Mouse (Mus musculus) ES-Bruce4 (cell line): ENCODE data around the gene Acy3. TPM values are rescaled to one million over a fixed set of nuclear protein-coding genes. Genes with fewer than 3 reads are reported as not detected.

ENCODE experiments used
- H3K27ac ChIP-seq: 2 replicates; pipeline ENCODE4 v1.5.1; 2012; ENCODE audit warnings: low read length, inconsistent platforms; ENCODE audit not compliant: insufficient read depth
- H3K27me3 ChIP-seq: 2 replicates; pipeline ENCODE4 v1.6.1; 2012; ENCODE audit warnings: mild to moderate bottlenecking, low read length, inconsistent platforms; ENCODE audit not compliant: control insufficient read depth, poor library complexity, insufficient read depth, severe bottlenecking
- H3K36me3 ChIP-seq: 2 replicates; pipeline ENCODE4 v1.6.1; 2012; ENCODE audit warnings: inconsistent platforms, mild to moderate bottlenecking, low read length, moderate library complexity; ENCODE audit not compliant: control insufficient read depth, poor library complexity, insufficient read depth, severe bottlenecking
- H3K4me1 ChIP-seq: one replicate; pipeline ENCODE4 v1.8.1; 2011; ENCODE audit warnings: low read length; ENCODE audit not compliant: control insufficient read depth, insufficient read depth
- H3K4me3 ChIP-seq: 2 replicates; pipeline ENCODE4 v1.5.1; 2011; ENCODE audit warnings: low read depth, mild to moderate bottlenecking, low read length
- H3K9ac ChIP-seq: 2 replicates; pipeline ENCODE4 v1.6.1; 2012; ENCODE audit warnings: low read depth, mild to moderate bottlenecking, inconsistent platforms; ENCODE audit not compliant: poor library complexity, severe bottlenecking
- H3K9me3 ChIP-seq: replicated peaks from 2 replicates; pipeline ENCODE4 v1.6.1; 2012; ENCODE audit warnings: mild to moderate bottlenecking, low read length, inconsistent platforms; ENCODE audit not compliant: control insufficient read depth, poor library complexity, insufficient read depth, severe bottlenecking
- CTCF ChIP-seq: IDR thresholded peaks from one replicate; pipeline ENCODE4 v1.8.1; 2011; ENCODE audit warnings: low read depth, low read length
- EP300 ChIP-seq: IDR thresholded peaks from 2 replicates; pipeline ENCODE4 v1.6.1; 2011; ENCODE audit warnings: low read depth, low read length; ENCODE audit not compliant: insufficient read depth
- POLR2A ChIP-seq: IDR thresholded peaks from one replicate; pipeline ENCODE4 v1.8.1; 2011; ENCODE audit warnings: low read length; ENCODE audit not compliant: insufficient read depth
- polyA plus RNA-seq: library from polyadenylated mRNA; stranded (reverse); fragments of >200 nt; gene quantifications from 2 replicates; pipeline ENCODE4 v1.2.4, GENCODE M21; 2011; ENCODE audit warnings: low read depth; ENCODE audit not compliant: missing spikeins, insufficient read depth, insufficient read length

Gene Acy3
- polyA plus RNA-seq, 1 experiment, result 7.8 TPM

DNA sequence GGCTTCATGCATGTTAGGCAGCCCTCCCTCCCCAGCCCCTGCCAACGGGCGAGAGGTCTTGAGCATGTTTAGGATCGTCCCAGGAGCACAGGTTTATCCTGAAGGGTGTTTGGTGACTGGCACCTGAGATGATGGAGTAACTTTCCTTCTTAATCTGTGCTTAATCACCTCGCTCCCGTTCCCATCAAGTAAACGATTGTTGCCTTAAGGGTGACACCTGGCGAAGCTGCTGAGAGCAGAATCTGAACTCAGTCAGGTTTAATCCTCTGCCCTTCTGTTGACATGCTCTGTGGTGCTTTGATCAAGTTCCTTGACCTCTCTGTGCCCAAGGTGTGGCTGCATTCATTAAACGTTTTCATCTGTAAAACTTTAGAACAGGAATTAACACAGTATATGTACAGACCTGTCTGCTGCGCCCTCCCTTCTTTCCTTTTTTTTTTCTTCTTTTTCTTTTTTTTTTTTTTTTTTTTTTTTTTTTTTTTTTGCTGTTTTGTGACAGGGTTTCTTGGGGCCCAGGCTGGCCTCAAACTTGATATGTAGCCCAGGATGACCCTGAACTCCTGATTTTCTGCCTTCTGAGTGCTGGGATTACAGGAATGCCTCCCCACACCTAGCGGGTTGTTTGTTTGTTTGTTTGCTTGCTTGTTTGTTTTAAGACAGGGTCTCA is 31.7 kb downstream of the Acy3 start:
- Histone ChIP-seq H3K27ac (no peak overlapping the region), H3K4me3 (no peak overlapping the region), H3K36me3 (no peaks in the 10 kb centered on the region), H3K27me3 (no peaks in the 10 kb centered on the region), H3K9me3 (no peaks in the 10 kb centered on the region), H3K4me1 (no peaks in the 10 kb centered on the region), H3K9ac (no peak overlapping the region)
- TF ChIP-seq POLR2A (no peak), EP300 (no peak), CTCF (no peak)

DNA sequence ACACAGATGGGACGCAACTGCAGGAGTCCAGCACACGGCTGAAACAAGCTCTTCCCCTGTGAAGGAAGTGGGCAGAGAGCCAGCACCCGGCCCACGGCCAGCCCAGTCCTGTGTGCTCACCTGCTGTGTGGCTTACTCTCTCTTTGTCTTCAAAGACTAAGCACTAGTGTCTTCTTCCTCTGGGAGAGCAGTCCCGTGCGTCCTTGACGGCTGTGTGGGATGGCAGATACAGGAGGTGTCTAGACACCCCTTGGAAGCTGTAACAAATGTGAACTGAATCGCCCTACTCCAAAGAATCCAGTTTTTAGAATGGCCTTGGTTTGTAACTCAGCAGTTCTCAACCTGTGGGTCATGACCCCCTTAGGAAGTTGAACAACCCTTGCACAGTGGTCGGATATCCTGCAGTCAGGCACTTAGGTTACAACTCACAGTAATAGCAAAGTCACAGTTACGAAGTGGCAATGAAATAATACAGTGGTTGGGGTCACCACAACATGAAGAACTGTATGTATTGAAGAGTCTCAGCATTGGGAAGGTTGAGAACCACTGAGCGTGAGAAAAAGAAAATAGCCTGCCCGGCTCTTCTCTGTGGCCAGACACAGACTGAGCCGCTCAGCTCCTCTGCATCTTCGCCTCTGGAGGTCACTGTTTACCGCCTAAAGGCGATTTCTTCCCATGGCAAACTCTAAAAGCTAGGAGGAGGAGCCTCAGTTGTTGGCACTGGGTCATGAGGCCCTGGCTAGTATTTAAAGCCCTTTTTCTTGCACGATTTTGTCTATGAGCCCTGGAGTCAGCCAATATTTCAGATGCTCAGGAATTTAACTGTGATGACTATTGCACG is 32.6 kb downstream of the Acy3 start:
- no peak overlapping the region for H3K4me3 ChIP-seq
- TF ChIP-seq CTCF (peak; percentile 73), EP300 (no peak)
- H3K9me3 ChIP-seq, result no peaks in the 10 kb centered on the region
- H3K36me3 ChIP-seq, result no peaks in the 10 kb centered on the region
- no peak overlapping the region for H3K9ac ChIP-seq
- no peaks in the 10 kb centered on the region for H3K27me3 ChIP-seq
- no peaks in the 10 kb centered on the region for H3K4me1 ChIP-seq
- H3K27ac ChIP-seq, result no peak overlapping the region

DNA sequence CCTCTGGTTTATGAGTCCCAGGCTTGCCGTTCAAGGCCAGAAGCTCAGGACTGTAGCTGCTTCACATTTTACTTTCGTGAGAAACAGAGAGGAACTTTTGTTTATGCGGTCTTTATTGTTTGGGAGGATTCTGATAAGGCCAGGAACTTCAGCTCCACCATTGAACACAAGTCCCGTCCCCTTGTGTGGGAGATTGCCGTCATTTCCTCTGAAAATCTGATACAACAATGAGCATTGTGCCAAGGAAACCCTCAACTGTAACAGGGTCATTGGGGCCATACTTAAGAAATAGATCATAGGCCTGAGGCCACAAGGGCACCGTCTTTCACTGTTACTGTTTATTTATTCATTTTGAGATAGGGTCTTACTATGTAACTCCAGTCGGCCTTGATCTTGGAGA is 36.8 kb downstream of the Acy3 start:
- no peaks in the 10 kb centered on the region for H3K4me1 ChIP-seq
- no peak overlapping the region for H3K9ac ChIP-seq
- no peaks in the 10 kb centered on the region for H3K27me3 ChIP-seq
- no peak overlapping the region for H3K27ac ChIP-seq
- no peaks in the 10 kb centered on the region for H3K36me3 ChIP-seq
- peaks cover 4% of the 10 kb centered on the region; the same call in 1 of the 2 replicates for H3K9me3 ChIP-seq
- TF ChIP-seq POLR2A, result no peak
- no peak overlapping the region for H3K4me3 ChIP-seq

DNA sequence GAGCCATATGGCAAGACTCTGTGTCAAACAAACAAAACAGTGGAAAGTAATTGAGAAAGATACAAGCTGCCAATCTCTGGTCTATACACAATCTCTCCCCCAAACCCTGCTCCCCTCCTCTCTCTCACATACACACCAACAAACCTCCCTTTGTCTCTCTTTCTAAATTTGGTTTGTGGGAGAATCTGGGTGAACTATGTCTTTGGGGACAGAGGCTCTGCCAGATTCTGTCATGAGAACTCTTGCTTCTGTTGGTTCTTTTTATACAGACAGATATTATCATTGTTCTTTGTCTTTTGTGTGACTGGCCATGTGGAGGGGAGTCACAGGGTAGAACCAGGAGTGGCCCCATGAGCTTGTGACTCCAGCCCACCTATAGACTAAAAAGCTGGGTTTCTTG is 41.2 kb downstream of the Acy3 start:
- TF ChIP-seq POLR2A (no peak), EP300 (no peak), CTCF (no peak)
- Histone ChIP-seq H3K36me3 (no peaks in the 10 kb centered on the region), H3K4me3 (no peak overlapping the region), H3K4me1 (no peaks in the 10 kb centered on the region), H3K9me3 (peaks cover 4% of the 10 kb centered on the region; the same call in 1 of the 2 replicates), H3K27me3 (no peaks in the 10 kb centered on the region), H3K27ac (no peak overlapping the region), H3K9ac (no peak overlapping the region)

DNA sequence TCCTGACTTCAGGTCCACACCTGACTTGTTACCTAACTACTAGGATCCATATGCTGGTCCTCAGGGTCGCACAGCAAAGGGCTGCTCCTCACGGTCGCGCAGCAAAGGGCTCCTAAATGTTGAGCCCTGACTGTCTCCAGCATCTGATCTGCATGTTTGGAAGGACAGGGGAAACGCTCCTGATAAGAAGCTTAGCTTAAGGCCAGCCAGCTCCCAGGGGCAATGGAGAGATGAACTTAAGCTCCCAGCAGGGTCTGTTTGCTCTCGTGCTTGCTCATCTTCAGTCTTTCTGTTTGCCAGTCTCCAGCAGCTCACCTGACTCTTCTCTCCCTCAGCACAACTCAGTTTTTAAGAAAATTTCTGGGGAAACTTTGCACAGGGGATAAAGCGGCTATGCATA is 46.3 kb downstream of the Acy3 start:
- H3K36me3 ChIP-seq, result no peaks in the 10 kb centered on the region
- H3K9me3 ChIP-seq, result no peaks in the 10 kb centered on the region
- no peaks in the 10 kb centered on the region for H3K27me3 ChIP-seq
- H3K4me1 ChIP-seq, result no peaks in the 10 kb centered on the region
- H3K4me3 ChIP-seq, result no peak overlapping the region
- H3K27ac ChIP-seq, result no peak overlapping the region
- H3K9ac ChIP-seq, result no peak overlapping the region
- TF ChIP-seq CTCF (no peak), POLR2A (no peak), EP300 (no peak)

DNA sequence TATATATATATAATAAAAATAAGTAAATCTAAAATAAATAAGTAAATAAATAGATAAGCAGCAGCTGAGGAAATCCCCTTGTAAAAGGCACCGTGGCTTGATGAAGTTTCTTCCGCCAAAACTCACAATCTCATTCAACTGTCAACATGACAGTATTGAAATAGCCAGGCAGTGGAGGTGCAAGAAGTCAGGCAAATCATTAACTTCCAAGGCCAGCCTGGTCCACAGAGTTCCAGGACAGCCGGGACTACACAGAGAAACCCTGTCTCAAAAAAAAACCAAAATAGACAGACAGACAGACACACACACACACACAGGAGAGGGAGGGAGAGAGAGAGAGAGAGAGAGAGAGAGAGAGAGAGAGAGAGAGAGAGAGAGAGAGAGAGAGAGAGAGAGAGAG is 46.9 kb downstream of the Acy3 start:
- no peak for TF ChIP-seq EP300
- no peaks in the 10 kb centered on the region for H3K9me3 ChIP-seq
- no peaks in the 10 kb centered on the region for H3K36me3 ChIP-seq
- H3K9ac ChIP-seq, result no peak overlapping the region
- no peak overlapping the region for H3K4me3 ChIP-seq
- no peak overlapping the region for H3K27ac ChIP-seq
- no peaks in the 10 kb centered on the region for H3K4me1 ChIP-seq
- no peaks in the 10 kb centered on the region for H3K27me3 ChIP-seq
